Mouse (Mus musculus): ENCODE measurements around the gene Stat6. TPM values are rescaled to one million over a fixed set of nuclear protein-coding genes. Genes with fewer than 3 reads are reported as not detected.

The Stat6 gene
- polyA plus RNA-seq, 1 experiment: 123 TPM

DNA sequence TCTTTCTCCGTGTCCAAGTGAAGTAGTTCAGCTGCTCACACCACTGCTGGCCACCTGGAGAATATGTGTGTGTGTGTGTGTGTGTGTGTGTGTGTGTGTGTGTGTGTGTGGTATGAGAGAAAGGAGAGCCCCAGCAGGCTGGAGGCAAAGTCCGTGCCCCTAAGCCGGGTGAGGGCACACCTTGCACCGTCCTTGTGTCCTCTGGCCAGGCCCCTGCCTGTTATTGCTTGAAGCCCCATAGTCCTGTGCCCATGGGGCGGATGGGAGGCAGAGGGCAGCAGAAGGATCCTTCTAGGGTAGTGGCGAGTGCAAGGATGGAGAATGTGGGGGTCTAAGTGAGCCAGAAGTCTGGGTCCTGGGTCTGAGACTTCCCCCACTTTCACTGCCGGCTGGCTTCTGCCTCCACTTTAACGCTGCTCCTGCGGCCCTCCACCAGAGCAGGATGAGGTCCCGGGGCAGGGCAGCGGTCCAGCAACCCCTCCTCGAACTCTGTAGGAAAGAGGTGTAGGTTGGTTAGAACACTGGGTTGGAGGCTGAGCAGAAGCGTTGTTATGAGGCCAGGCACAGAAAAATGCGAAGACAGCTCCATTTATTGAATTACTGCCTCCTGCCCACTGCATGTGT lies 18.6 kb downstream of the Stat6 start:
- H3K4me3 ChIP-seq (replicated peaks; ENCODE audit: extremely low read depth, low read depth, low read length): peak overlapping the region; percentile 33
- WGBS: 32% methylated on average over 14 of the region's 14 CpGs
- TF ChIP-seq CTCF (IDR thresholded peaks at IDR 0.05; ENCODE audit: insufficient read depth, low read length): no peak
- TF ChIP-seq POLR2A (IDR thresholded peaks at IDR 0.05; ENCODE audit: borderline replicate concordance, extremely low read depth, low read depth, low read length): peak; percentile 4; the same call in 1 of the 2 replicates
- no peak for DNase-seq
- H3K4me1 ChIP-seq (ENCODE audit: control insufficient read depth, insufficient read depth, low read length): peaks cover 22% of the 10 kb centered on the region

DNA sequence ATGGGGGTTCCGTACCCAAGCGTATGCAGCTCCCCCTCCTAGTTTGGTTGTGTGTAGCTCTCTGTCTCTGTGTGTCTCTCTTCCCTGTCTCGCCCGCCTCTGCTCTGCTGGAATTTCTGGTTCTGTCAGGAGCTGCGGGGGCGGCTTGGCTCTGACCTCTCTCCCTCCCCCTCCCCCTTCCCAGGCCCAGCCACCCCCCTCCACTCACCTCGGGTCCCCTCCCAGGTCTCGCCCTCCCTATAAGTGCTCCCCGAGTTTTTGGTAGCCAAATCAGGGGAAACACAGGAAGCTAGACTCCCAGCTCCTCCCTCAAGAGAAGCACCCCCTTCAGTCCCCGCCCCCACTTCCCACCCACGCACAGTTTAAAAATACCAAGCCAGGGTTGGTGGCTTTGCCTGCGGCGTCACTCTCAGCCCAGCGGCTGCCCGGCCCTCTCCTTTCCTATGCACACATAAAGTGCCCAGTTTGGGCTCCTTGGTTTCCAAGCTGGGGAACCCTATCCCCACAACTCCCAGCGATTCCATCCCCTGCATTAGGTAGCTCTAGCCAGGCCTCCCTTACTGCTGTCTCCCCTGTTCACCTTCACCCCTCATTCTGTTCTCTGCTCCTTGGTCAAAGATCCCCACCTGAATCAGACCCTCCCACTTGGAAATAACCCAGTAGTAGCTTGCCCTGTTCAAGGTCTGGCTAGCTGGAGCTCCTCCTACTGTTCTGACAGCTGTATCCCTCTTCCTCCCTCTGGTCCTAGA lies 19.3 kb downstream of the Stat6 start:
- peaks cover 22% of the 10 kb centered on the region for H3K4me1 ChIP-seq (ENCODE audit: control insufficient read depth, insufficient read depth, low read length)
- H3K4me3 ChIP-seq (replicated peaks; ENCODE audit: extremely low read depth, low read depth, low read length): peak overlapping the region; percentile 33
- no peak for TF ChIP-seq CTCF (IDR thresholded peaks at IDR 0.05; ENCODE audit: insufficient read depth, low read length)
- TF ChIP-seq POLR2A (IDR thresholded peaks at IDR 0.05; ENCODE audit: borderline replicate concordance, extremely low read depth, low read depth, low read length): peak; percentile 33; the same call in 1 of the 2 replicates
- 3% methylated on average over 16 of the region's 16 CpGs for WGBS
- peak; percentile 66 for DNase-seq

DNA sequence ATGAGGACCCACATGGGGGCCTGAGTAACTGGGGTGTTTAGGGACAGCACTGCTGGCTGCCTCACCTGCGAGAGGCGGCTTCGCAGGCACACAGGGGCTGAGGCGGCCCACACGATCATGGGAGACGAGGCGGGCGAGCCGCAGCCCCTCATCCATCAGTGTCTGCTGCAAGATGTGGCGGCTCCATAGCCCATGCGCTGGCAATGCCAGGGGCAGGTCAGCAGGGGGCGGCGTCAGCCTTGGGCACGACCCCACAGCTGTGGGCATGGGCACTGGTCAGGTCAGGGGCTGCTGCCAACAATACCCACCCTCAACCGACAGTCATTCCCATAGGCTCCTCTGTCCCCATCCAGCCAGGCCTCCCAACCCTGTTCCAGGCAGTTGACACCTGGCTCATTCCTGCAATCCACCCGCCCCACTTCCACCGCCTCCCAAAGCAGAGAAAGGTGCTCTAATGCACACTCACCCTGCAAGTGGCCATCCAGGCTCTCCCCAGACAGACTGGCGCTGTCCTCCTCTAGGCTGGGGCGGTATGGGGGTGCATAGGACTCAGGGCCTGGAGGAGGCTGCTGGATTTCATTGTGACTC lies 20.0 kb downstream of the Stat6 start:
- Histone ChIP-seq H3K4me1 (ENCODE audit: control insufficient read depth, insufficient read depth, low read length) (peaks cover 22% of the 10 kb centered on the region), H3K4me3 (replicated peaks; ENCODE audit: extremely low read depth, low read depth, low read length) (no peak overlapping the region)
- no peak for DNase-seq
- no peak for TF ChIP-seq POLR2A (IDR thresholded peaks at IDR 0.05; ENCODE audit: borderline replicate concordance, extremely low read depth, low read depth, low read length)
- 0 out of 2 replicates have a peak, but pooled peaks have one; percentile 12 for TF ChIP-seq CTCF (IDR thresholded peaks at IDR 0.05; ENCODE audit: insufficient read depth, low read length)
- WGBS: 48% methylated on average over 19 of the region's 19 CpGs

DNA sequence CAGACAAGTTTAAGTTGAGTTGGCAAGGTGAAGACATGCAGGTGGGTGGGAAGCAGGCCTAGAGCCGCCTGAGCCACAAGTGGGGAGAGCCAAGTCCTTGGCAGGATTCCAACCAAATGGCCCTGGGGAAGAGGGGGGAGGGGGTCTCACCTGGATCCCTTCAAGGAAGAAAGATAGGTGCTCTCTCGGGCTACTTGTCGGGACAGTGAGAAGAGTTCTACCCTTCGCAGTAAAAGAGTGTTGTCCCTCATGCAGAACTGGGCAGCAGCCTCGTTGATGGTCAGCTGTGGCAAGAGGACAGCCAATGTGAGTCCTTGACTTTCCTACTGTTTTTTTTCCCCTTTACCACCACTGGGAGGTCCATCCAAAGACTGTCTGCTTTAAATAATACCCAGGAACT lies 20.8 kb downstream of the Stat6 start:
- TF ChIP-seq CTCF (IDR thresholded peaks at IDR 0.05; ENCODE audit: insufficient read depth, low read length) (no peak), POLR2A (IDR thresholded peaks at IDR 0.05; ENCODE audit: borderline replicate concordance, extremely low read depth, low read depth, low read length) (no peak)
- no peak for DNase-seq
- no peak overlapping the region for H3K4me3 ChIP-seq (replicated peaks; ENCODE audit: extremely low read depth, low read depth, low read length)
- 55% methylated on average over 5 of the region's 5 CpGs for WGBS
- H3K4me1 ChIP-seq (ENCODE audit: control insufficient read depth, insufficient read depth, low read length): peaks cover 22% of the 10 kb centered on the region

DNA sequence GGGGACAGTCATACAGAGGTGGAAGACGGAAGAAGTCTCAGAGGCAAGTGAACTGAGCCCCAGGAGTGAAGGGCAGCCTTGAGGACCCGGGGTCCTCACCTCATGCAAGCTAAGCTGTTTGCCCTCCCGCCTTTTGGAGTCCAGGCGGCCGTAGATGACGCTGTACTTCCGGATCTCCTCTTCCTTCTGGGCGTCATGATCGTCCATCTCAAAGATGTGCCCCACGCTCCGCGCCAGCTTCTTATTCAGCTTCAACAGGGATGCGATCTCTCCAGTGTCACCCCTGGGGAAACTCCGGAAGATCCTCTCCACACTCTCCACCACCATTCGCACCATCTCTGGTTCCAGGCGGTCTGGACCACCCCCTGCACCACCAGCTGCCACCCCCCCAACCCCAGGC lies 21.4 kb downstream of the Stat6 start:
- no peak for DNase-seq
- Histone ChIP-seq H3K4me3 (replicated peaks; ENCODE audit: extremely low read depth, low read depth, low read length) (no peak overlapping the region), H3K4me1 (ENCODE audit: control insufficient read depth, insufficient read depth, low read length) (peaks cover 27% of the 10 kb centered on the region)
- no peak for TF ChIP-seq POLR2A (IDR thresholded peaks at IDR 0.05; ENCODE audit: borderline replicate concordance, extremely low read depth, low read depth, low read length)
- TF ChIP-seq CTCF (IDR thresholded peaks at IDR 0.05; ENCODE audit: insufficient read depth, low read length): no peak
- 70% methylated on average over 16 of the region's 16 CpGs for WGBS

DNA sequence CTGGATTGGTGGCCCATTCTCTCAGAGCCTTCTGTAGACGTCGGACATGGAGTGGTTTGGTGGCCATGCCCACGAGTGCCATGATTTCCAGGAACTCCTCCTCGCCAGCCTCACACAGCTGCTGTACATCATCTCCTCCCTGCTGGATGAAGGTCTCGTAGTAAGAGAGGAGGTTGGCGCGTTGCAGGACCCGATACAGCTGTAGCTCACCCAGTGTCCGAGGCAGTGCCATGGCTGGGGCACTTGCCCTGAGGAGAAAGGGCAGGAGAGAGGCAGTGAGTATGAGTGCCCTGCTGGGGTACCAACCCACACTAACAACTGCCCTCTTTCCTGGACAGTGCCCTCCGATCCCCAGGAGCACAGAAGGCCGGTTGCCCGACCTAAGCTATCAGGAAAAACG lies 22.1 kb downstream of the Stat6 start:
- WGBS: 54% methylated on average over 13 of the region's 13 CpGs
- no peak for TF ChIP-seq POLR2A (IDR thresholded peaks at IDR 0.05; ENCODE audit: borderline replicate concordance, extremely low read depth, low read depth, low read length)
- TF ChIP-seq CTCF (IDR thresholded peaks at IDR 0.05; ENCODE audit: insufficient read depth, low read length): no peak
- H3K4me1 ChIP-seq (ENCODE audit: control insufficient read depth, insufficient read depth, low read length): peaks cover 30% of the 10 kb centered on the region
- H3K4me3 ChIP-seq (replicated peaks; ENCODE audit: extremely low read depth, low read depth, low read length): peak overlapping the region; percentile 26
- DNase-seq: no peak

DNA sequence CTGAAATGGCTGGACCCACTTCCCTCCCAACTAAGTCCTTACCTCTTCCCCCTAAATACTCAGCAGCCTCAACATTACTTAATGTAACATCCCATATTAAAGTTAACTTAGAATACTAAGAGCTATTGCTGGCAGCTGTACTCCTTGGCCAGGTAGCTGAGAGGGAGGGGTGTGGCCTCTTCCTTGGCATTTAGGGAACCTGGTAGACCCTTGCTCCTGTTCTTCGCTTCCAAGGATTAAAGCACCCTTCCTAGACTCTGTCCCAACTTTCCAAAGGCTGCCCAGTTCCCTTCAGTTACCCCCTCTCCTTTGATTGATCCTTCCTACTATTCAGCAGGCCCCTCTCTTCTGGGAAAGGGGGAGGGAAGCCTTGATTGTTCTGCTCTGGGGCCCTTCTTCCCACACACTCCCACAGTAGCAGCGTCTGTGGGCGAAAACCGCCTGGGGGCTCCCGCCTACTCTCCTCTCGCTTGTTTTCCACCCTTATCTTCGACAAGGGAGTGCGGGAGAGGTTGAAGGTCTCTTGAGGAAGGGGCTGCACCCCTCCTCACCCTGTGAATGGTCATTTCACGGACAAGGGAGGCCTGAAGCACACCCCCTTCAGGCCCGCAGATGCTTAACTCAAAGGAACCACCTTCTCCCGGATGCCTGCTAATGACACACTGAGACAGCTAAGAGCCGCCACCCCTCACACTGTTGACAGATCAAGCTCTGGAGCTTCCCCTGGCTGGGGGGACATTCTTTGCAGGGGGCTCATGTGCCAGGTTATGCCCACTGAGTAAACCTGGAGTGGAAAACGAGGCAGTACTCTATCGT lies 22.8 kb downstream of the Stat6 start:
- 10% methylated on average over 14 of the region's 14 CpGs for WGBS
- H3K4me3 ChIP-seq (replicated peaks; ENCODE audit: extremely low read depth, low read depth, low read length): peak overlapping the region; percentile 90
- H3K4me1 ChIP-seq (ENCODE audit: control insufficient read depth, insufficient read depth, low read length): peaks cover 30% of the 10 kb centered on the region
- no peak for DNase-seq
- TF ChIP-seq CTCF (IDR thresholded peaks at IDR 0.05; ENCODE audit: insufficient read depth, low read length) (no peak), POLR2A (IDR thresholded peaks at IDR 0.05; ENCODE audit: borderline replicate concordance, extremely low read depth, low read depth, low read length) (no peak)

DNA sequence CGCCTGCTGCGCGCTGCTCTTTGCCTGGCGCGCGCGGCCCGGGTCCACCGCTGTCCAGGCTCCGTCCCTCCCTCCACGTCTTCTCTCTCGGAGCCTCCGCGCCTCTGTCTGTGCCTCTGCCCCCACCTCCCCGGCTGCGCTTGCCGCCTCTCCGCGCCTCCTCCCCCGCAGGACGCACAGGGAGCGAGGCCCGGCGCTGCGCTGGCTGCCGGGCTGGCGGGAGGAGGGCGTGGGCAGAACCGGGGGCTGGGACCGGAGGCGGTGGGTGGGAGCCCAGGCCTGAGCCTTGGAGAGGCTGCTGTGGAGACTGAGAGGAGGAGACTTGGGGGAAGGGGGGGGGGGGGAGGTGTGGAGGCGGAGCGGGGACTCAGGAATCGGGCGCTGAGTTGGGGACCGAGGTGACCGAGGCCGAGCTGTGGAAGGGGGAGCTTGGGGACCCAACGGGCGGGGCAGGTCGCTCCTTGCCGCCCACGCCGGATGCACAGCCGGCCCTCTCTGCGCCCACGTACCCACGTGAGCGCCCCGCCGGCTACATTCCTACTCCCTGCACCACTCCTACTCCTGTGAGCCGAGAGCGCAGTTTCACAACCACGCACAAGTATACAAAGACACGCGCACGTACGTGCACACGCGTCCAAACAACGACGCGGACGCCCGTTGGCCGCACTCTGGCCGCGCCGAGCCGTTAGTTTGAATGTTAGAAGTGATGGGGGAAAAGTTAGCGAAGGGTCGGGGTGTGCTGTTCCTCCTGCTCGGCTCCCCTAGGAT lies 23.9 kb downstream of the Stat6 start, which contains the start of gene Nemp1:
Nemp1 (plus strand) TSS at position 401 of the 768 bp plus-strand sequence.
- peak; percentile 83 for DNase-seq
- TF ChIP-seq POLR2A (IDR thresholded peaks at IDR 0.05; ENCODE audit: borderline replicate concordance, extremely low read depth, low read depth, low read length): peak; percentile 87
- no peak for TF ChIP-seq CTCF (IDR thresholded peaks at IDR 0.05; ENCODE audit: insufficient read depth, low read length)
- H3K4me1 ChIP-seq (ENCODE audit: control insufficient read depth, insufficient read depth, low read length): peaks cover 26% of the 10 kb centered on the region
- under 1% methylated on average over 65 of the region's 73 CpGs for WGBS
- peak within 1 kb of the TSS; percentile 90 for H3K4me3 ChIP-seq (replicated peaks; ENCODE audit: extremely low read depth, low read depth, low read length)

Measured in lung, adult 2 months (tissue).